Mouse (Mus musculus) limb, embryonic 11.5 days (tissue): Measurements from ENCODE around the gene Bmp10. TPM values are rescaled to one million over a fixed set of nuclear protein-coding genes. Genes with fewer than 3 reads are reported as not detected.
A peak's percentile ranks its signal among the peaks of the same experiment; 100 is the strongest.
"Not testable (repeated sequence)": the region's sequence is repeated elsewhere in the genome, so short reads cannot be mapped to it uniquely, and the experiment has no call there.

ENCODE experiments used
- ATAC-seq: fragments of 200-750 bp; cut with Nextera tagmentation; 2 replicates; pipeline ENCODE4 v1.8.0; 2017; ENCODE audit warnings: low read depth; ENCODE audit not compliant: insufficient number of reproducible peaks, low FRiP score, low TSS enrichment
- DNase-seq: peaks from one replicate; pipeline ENCODE4 v3.0.0-alpha.2; 2015; ENCODE audit warnings: low spot score
- H3K27ac ChIP-seq: fragments of 300-500 bp; sonication (generic); replicated peaks from 2 replicates; pipeline ENCODE4 v1.5.1; 2014; ENCODE audit warnings: low read depth, mild to moderate bottlenecking, low read length
- H3K27me3 ChIP-seq: fragments of 300-500 bp; sonication (generic); 2 replicates; pipeline ENCODE4 v1.6.1; 2014; ENCODE audit warnings: mild to moderate bottlenecking, low read length, mixed read lengths; ENCODE audit not compliant: control insufficient read depth, insufficient read depth
- H3K36me3 ChIP-seq: fragments of 300-500 bp; sonication (generic); 2 replicates; pipeline ENCODE4 v1.6.1; 2014; ENCODE audit warnings: mild to moderate bottlenecking, low read length, moderate library complexity, mixed read lengths; ENCODE audit not compliant: control insufficient read depth, insufficient read depth
- H3K4me1 ChIP-seq: fragments of 300-500 bp; sonication (generic); 2 replicates; pipeline ENCODE4 v1.6.1; 2014; ENCODE audit warnings: low read length, mixed read lengths; ENCODE audit not compliant: control insufficient read depth, insufficient read depth
- H3K4me2 ChIP-seq: fragments of 300-500 bp; sonication (generic); 2 replicates; pipeline ENCODE4 v1.6.1; 2014; ENCODE audit warnings: low read depth, mild to moderate bottlenecking, moderate library complexity; ENCODE audit not compliant: severe bottlenecking
- H3K4me3 ChIP-seq: fragments of 300-500 bp; sonication (generic); 2 replicates; pipeline ENCODE4 v1.5.1; 2014; ENCODE audit warnings: low read depth, low read length
- H3K9ac ChIP-seq: fragments of 300-500 bp; sonication (generic); 2 replicates; pipeline ENCODE4 v1.6.1; 2014; ENCODE audit warnings: mild to moderate bottlenecking, low read length
- H3K9me3 ChIP-seq: fragments of 300-500 bp; sonication (generic); 2 replicates; pipeline ENCODE4 v1.6.1; 2016; ENCODE audit warnings: low read length; ENCODE audit not compliant: control insufficient read depth
- WGBS: fragments of 180-500 bp; shearing (Covaris S2); extraction: QIAGEN DNeasy Blood & Tissue Kit; methylation state at CpG from one replicate; pipeline ENCODE4 v1.1.7; 2014; 5-methylcytosine and 5-hydroxymethylcytosine counted together
- polyA plus RNA-seq: library from polyadenylated mRNA; unstranded; fragments of >200 nt; fragmentation: Nextera tagmentation; extraction: Ambion mirVana; gene quantifications from 2 replicates; pipeline ENCODE4 v1.2.1, GENCODE M21; 2014

Gene Bmp10
- polyA plus RNA-seq, 1 experiment from 2014 or later, result not detected

GRCm38 (mm10) chr6:87455507-87455906, 26.7 kb downstream of the Bmp10 start:
- Histone ChIP-seq H3K9ac (no peak overlapping the region), H3K4me1 (no peaks in the 10 kb centered on the region), H3K27ac (no peak overlapping the region), H3K4me2 (no peak overlapping the region), H3K9me3 (no peaks in the 10 kb centered on the region), H3K27me3 (no peaks in the 10 kb centered on the region), H3K36me3 (no peaks in the 10 kb centered on the region), H3K4me3 (no peak overlapping the region)
- 83% methylated on average over 6 of the region's 6 CpGs for WGBS
- ATAC-seq (no peak), DNase-seq (no peak)

DNA sequence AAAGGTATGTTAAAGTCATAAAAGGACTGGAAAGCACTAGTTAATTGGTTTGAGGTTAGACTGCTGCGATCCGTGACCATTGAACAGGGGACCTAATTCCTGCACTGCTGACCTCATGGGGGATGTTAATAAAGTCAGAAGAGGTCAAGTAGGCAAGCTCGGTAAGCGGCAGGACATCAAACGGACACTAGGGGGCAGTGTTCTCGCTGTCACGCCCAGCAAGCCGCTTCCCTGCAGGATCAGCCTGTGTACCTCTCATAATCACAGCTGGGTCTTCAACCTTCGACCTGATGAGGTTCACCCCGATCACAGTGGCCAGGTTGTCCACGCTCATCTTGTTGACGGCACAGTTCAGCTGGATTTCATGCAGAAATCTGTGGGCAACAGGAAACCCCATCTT, 37.4 kb downstream of the Bmp10 start:
- H3K36me3 ChIP-seq, result no peaks in the 10 kb centered on the region
- H3K4me1 ChIP-seq, result no peaks in the 10 kb centered on the region
- no peak overlapping the region for H3K9ac ChIP-seq
- H3K27ac ChIP-seq, result no peak overlapping the region
- no peak overlapping the region; the same call in 1 of the 2 replicates for H3K4me2 ChIP-seq
- DNase-seq, result peak; percentile 88
- WGBS, result 8% methylated on average over 12 of the region's 12 CpGs
- ATAC-seq, result no peak
- no peaks in the 10 kb centered on the region for H3K9me3 ChIP-seq
- H3K4me3 ChIP-seq, result no peak overlapping the region
- H3K27me3 ChIP-seq, result no peaks in the 10 kb centered on the region

GRCm38 (mm10) chr6:87467373-87467772, 38.6 kb downstream of the Bmp10 start:
- Histone ChIP-seq H3K9me3 (no peaks in the 10 kb centered on the region), H3K36me3 (no peaks in the 10 kb centered on the region), H3K27ac (no peak overlapping the region), H3K4me1 (no peaks in the 10 kb centered on the region), H3K4me3 (no peak overlapping the region), H3K9ac (no peak overlapping the region), H3K4me2 (no peak overlapping the region), H3K27me3 (no peaks in the 10 kb centered on the region)
- 97% methylated on average over 1 of the region's 1 CpGs for WGBS
- no peak for DNase-seq
- no peak for ATAC-seq

- DNase-seq, result no peak
- Histone ChIP-seq H3K36me3 (no peaks in the 10 kb centered on the region), H3K4me3 (no peak overlapping the region), H3K9me3 (no peaks in the 10 kb centered on the region), H3K27me3 (no peaks in the 10 kb centered on the region), H3K4me1 (no peaks in the 10 kb centered on the region), H3K27ac (no peak overlapping the region), H3K4me2 (no peak overlapping the region), H3K9ac (no peak overlapping the region)
- WGBS, result 95% methylated on average over 10 of the region's 10 CpGs
- ATAC-seq, result no peak
These were observed 39.6 kb downstream of the Bmp10 start for GRCm38 (mm10) chr6:87468372-87468771.

DNA sequence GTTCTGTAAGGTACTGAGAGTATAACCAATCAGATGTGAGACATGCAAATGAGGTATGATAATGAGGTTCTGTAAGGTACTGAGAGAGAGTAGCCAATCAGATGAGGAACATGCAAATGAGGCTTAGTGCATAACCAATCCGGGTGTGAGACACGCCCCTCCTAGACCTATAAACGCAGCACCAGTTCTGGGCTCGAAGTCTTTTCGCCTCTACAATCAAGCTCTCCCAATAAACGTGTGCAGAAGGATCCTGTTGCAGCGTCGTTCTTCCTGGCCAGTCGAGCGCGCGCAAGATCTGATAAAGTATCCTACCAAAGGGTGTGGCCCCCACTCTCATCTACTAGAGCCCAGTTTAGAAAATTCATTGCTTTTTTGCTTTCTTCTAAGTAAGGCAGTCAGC, 41.3 kb downstream of the Bmp10 start:
- not testable (repeated sequence) for ATAC-seq, H3K9me3 ChIP-seq, H3K4me1 ChIP-seq, H3K27ac ChIP-seq, H3K9ac ChIP-seq, H3K4me3 ChIP-seq, H3K27me3 ChIP-seq, DNase-seq, H3K36me3 ChIP-seq, H3K4me2 ChIP-seq
- WGBS, result 93% methylated on average over 12 of the region's 12 CpGs

DNA sequence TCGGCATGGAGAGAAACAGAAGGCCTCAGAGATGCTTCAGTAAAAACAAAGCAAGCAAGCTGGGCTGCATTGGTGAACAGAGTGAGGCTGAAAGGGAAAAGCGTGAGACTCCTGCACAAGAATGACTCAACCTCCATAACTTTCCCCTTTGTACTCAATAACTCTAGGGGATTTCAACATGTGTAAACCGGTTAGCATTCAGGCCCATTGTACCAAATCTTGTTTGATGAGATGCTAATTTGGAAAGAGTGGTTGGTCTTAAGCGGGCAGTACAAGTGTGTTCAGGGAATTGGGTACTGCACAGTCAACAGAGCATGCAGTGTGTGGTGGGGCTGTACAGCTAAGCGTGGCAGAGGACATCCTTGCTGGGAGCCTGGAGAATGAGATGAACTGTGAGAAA, 46.4 kb downstream of the Bmp10 start:
- no peak overlapping the region for H3K4me2 ChIP-seq
- no peak overlapping the region for H3K9ac ChIP-seq
- no peaks in the 10 kb centered on the region for H3K9me3 ChIP-seq
- no peak for ATAC-seq
- H3K4me1 ChIP-seq, result no peaks in the 10 kb centered on the region
- DNase-seq, result no peak
- 83% methylated on average over 5 of the region's 5 CpGs for WGBS
- no peaks in the 10 kb centered on the region for H3K36me3 ChIP-seq
- H3K4me3 ChIP-seq, result no peak overlapping the region
- no peaks in the 10 kb centered on the region for H3K27me3 ChIP-seq
- no peak overlapping the region for H3K27ac ChIP-seq

GRCm38 (mm10) chr6:87478847-87479246, 50.1 kb downstream of the Bmp10 start:
- no peak overlapping the region for H3K9ac ChIP-seq
- ATAC-seq, result no peak
- no peaks in the 10 kb centered on the region for H3K27me3 ChIP-seq
- no peak overlapping the region for H3K4me2 ChIP-seq
- H3K9me3 ChIP-seq, result no peaks in the 10 kb centered on the region
- DNase-seq, result no peak
- no peaks in the 10 kb centered on the region for H3K36me3 ChIP-seq
- no peaks in the 10 kb centered on the region for H3K4me1 ChIP-seq
- WGBS, result 61% methylated on average over 4 of the region's 4 CpGs
- no peak overlapping the region for H3K27ac ChIP-seq
- no peak overlapping the region for H3K4me3 ChIP-seq

DNA sequence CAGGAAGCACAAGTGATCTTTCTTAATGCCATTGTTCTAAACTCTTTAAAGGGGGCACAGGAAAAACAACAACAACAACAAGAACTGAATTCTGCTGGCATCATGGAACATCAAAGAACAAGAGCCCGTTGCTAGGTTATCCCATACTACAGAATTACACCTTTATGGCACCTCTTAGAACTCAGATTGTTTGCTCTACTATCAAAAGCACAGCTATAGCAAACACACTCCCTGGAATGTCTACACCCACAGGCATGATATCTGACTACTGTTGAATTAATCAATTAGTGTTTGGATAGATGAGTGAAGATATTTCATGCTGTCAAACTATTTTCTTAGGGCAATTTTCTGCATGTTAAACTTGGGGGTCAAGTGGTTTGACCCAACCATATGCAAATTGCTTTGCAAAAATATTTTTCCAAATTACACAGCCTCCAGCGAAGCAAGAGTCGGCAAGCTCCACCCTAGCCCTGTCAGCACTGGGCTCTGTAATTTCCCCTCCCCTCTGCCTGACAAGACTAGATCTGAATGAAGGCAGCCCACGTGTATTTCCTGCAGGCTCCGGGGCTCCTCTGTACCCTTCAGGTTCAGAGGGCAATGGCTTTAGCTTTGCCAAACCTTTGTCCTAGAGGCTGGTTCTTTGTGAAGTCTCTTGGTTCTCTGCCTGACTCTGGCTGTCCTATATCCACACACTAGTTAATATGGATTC, 50.7 kb downstream of the Bmp10 start:
- no peaks in the 10 kb centered on the region for H3K36me3 ChIP-seq
- no peaks in the 10 kb centered on the region for H3K4me1 ChIP-seq
- no peak overlapping the region for H3K4me2 ChIP-seq
- ATAC-seq (no peak), DNase-seq (no peak)
- H3K4me3 ChIP-seq, result no peak overlapping the region
- 59% methylated on average over 5 of the region's 5 CpGs for WGBS
- H3K9me3 ChIP-seq, result no peaks in the 10 kb centered on the region
- H3K27ac ChIP-seq, result no peak overlapping the region
- H3K27me3 ChIP-seq, result no peaks in the 10 kb centered on the region
- no peak overlapping the region for H3K9ac ChIP-seq
